Mouse (Mus musculus) erythroblast, embryonic 14.5 days (primary cell): Measurements from ENCODE around the gene Cpb2.

Experiments
- GATA1 ChIP-seq: IDR thresholded peaks from 2 replicates; pipeline ENCODE4 v1.6.1; 2012; ENCODE audit warnings: low read length, inconsistent platforms, mixed read lengths
- TAL1 ChIP-seq: IDR thresholded peaks from 3 replicates; pipeline ENCODE4 v1.6.1; 2012; ENCODE audit warnings: low read length, inconsistent platforms, mixed read lengths

GRCm38 (mm10) chr14:75301081-75301480 lies 59.0 kb downstream of the Cpb2 start:
- TF ChIP-seq TAL1 = no peak
- no peak for TF ChIP-seq GATA1
